Mouse (Mus musculus) hindbrain, embryonic 11.5 days (tissue): ENCODE measurements around the gene Asxl1. TPM values are rescaled to one million over a fixed set of nuclear protein-coding genes. Genes with fewer than 3 reads are reported as not detected.

ENCODE experiments used
- ATAC-seq: fragments of 200-750 bp; cut with Nextera tagmentation; 2 replicates; pipeline ENCODE4 v1.8.0; 2017; ENCODE audit warnings: mild to moderate bottlenecking, moderate TSS enrichment, moderate library complexity; ENCODE audit not compliant: low FRiP score
- DNase-seq: peaks from one replicate; pipeline ENCODE4 v3.0.0-alpha.2; 2015; ENCODE audit warnings: low spot score
- H3K27ac ChIP-seq: fragments of 300-500 bp; sonication (generic); 2 replicates; pipeline ENCODE4 v1.5.1; 2014; ENCODE audit warnings: mild to moderate bottlenecking, low read depth, low read length
- H3K27me3 ChIP-seq: fragments of 300-500 bp; sonication (generic); 2 replicates; pipeline ENCODE4 v1.6.1; 2014; ENCODE audit warnings: mild to moderate bottlenecking, low read length, moderate library complexity, mixed read lengths; ENCODE audit not compliant: control insufficient read depth, insufficient read depth
- H3K36me3 ChIP-seq: fragments of 300-500 bp; sonication (generic); 2 replicates; pipeline ENCODE4 v1.6.1; 2014; ENCODE audit warnings: mild to moderate bottlenecking, low read length, moderate library complexity, mixed read lengths; ENCODE audit not compliant: control insufficient read depth, insufficient read depth
- H3K4me1 ChIP-seq: fragments of 300-500 bp; sonication (generic); replicated peaks from 2 replicates; pipeline ENCODE4 v1.6.1; 2014; ENCODE audit warnings: low read length, mixed read lengths; ENCODE audit not compliant: control insufficient read depth, insufficient read depth
- H3K4me2 ChIP-seq: fragments of 300-500 bp; sonication (generic); replicated peaks from 2 replicates; pipeline ENCODE4 v1.6.1; 2014; ENCODE audit warnings: mild to moderate bottlenecking, low read depth, low read length
- H3K4me3 ChIP-seq: fragments of 300-500 bp; sonication (generic); 2 replicates; pipeline ENCODE4 v1.5.1; 2014; ENCODE audit warnings: low read depth, low read length
- H3K9ac ChIP-seq: fragments of 300-500 bp; sonication (generic); 2 replicates; pipeline ENCODE4 v1.6.1; 2014; ENCODE audit warnings: low read depth, low read length
- H3K9me3 ChIP-seq: fragments of 300-500 bp; sonication (generic); 2 replicates; pipeline ENCODE4 v1.6.1; 2016; ENCODE audit warnings: low read length; ENCODE audit not compliant: control insufficient read depth
- WGBS: fragments of 180-500 bp; shearing (Covaris S2); extraction: QIAGEN DNeasy Blood & Tissue Kit; methylation state at CpG from one replicate; pipeline ENCODE4 v1.1.7; 2014; 5-methylcytosine and 5-hydroxymethylcytosine counted together
- polyA plus RNA-seq: library from polyadenylated mRNA; unstranded; fragments of >200 nt; fragmentation: Nextera tagmentation; extraction: Ambion mirVana; gene quantifications from 2 replicates; pipeline ENCODE4 v1.2.1, GENCODE M21; 2014

Gene Asxl1
- polyA plus RNA-seq, 1 experiment from 2014 or later = 21.0 TPM

- no peaks in the 10 kb centered on the region for H3K4me1 ChIP-seq
- no peak overlapping the region for H3K9ac ChIP-seq
- WGBS = 92% methylated on average over 9 of the region's 9 CpGs
- no peak overlapping the region for H3K27ac ChIP-seq
- DNase-seq = no peak
- no peaks in the 10 kb centered on the region for H3K27me3 ChIP-seq
- no peaks in the 10 kb centered on the region for H3K9me3 ChIP-seq
- H3K36me3 ChIP-seq = no peaks in the 10 kb centered on the region
- H3K4me3 ChIP-seq = no peak overlapping the region
- no peak for ATAC-seq
- H3K4me2 ChIP-seq = no peak overlapping the region
Measured at GRCm38 (mm10) chr2:153338361-153339350, 7.0 kb upstream of the Asxl1 start.

GRCm38 (mm10) chr2:153342166-153342565 is 3.5 kb upstream of the Asxl1 start:
- Histone ChIP-seq H3K4me3 (no peak overlapping the region), H3K36me3 (no peaks in the 10 kb centered on the region), H3K9ac (no peak overlapping the region), H3K4me1 (no peaks in the 10 kb centered on the region), H3K9me3 (no peaks in the 10 kb centered on the region), H3K4me2 (no peak overlapping the region), H3K27ac (no peak overlapping the region), H3K27me3 (no peaks in the 10 kb centered on the region)
- WGBS = 95% methylated on average over 6 of the region's 6 CpGs
- DNase-seq (no peak), ATAC-seq (no peak)

- Histone ChIP-seq H3K27me3 (no peaks in the 10 kb centered on the region), H3K4me1 (no peaks in the 10 kb centered on the region), H3K36me3 (no peaks in the 10 kb centered on the region), H3K9ac (no peak overlapping the region), H3K4me3 (no peak overlapping the region), H3K27ac (no peak overlapping the region), H3K9me3 (no peaks in the 10 kb centered on the region), H3K4me2 (no peak overlapping the region)
- ATAC-seq = no peak
- DNase-seq = no peak
- WGBS = 84% methylated on average over 3 of the region's 3 CpGs
Measured at GRCm38 (mm10) chr2:153342602-153343001, 3.0 kb upstream of the Asxl1 start.

GRCm38 (mm10) chr2:153343191-153343590 is 2.4 kb upstream of the Asxl1 start:
- no peaks in the 10 kb centered on the region for H3K27me3 ChIP-seq
- H3K4me2 ChIP-seq = no peak overlapping the region
- H3K4me1 ChIP-seq = no peaks in the 10 kb centered on the region
- H3K9ac ChIP-seq = no peak overlapping the region
- ATAC-seq (no peak), DNase-seq (no peak)
- no peak overlapping the region for H3K4me3 ChIP-seq
- H3K27ac ChIP-seq = no peak overlapping the region
- H3K36me3 ChIP-seq = no peaks in the 10 kb centered on the region
- no peaks in the 10 kb centered on the region for H3K9me3 ChIP-seq

DNA sequence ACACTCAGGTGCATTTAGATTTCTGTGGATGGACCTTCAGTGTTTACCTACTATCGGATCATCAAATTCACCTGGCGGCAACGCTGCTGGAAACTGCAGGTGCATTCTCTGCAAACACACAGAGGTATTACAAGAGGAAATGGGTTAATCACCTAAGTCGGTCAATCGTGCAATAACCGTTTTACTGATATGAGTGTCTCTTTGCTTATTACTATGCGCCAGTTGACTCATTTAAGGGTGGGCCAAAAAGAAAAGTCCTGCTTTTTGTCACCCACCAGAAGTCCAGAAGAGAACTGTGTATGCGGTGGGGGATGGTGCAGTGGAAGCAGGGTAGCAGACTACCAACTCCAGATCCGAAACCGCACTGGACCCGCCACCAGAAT is 567 bp upstream of the Asxl1 start:
- no peaks in the 10 kb centered on the region for H3K9me3 ChIP-seq
- no peaks in the 10 kb centered on the region for H3K36me3 ChIP-seq
- ATAC-seq (no peak), DNase-seq (no peak)
- H3K4me3 ChIP-seq = peak overlapping the region; percentile 92
- peak overlapping the region; percentile 43 for H3K27ac ChIP-seq
- H3K4me2 ChIP-seq = peak overlapping the region; percentile 66
- no peaks in the 10 kb centered on the region for H3K4me1 ChIP-seq
- 11% methylated on average over 11 of the region's 11 CpGs for WGBS
- no peaks in the 10 kb centered on the region for H3K27me3 ChIP-seq
- H3K9ac ChIP-seq = peak overlapping the region; percentile 73

DNA sequence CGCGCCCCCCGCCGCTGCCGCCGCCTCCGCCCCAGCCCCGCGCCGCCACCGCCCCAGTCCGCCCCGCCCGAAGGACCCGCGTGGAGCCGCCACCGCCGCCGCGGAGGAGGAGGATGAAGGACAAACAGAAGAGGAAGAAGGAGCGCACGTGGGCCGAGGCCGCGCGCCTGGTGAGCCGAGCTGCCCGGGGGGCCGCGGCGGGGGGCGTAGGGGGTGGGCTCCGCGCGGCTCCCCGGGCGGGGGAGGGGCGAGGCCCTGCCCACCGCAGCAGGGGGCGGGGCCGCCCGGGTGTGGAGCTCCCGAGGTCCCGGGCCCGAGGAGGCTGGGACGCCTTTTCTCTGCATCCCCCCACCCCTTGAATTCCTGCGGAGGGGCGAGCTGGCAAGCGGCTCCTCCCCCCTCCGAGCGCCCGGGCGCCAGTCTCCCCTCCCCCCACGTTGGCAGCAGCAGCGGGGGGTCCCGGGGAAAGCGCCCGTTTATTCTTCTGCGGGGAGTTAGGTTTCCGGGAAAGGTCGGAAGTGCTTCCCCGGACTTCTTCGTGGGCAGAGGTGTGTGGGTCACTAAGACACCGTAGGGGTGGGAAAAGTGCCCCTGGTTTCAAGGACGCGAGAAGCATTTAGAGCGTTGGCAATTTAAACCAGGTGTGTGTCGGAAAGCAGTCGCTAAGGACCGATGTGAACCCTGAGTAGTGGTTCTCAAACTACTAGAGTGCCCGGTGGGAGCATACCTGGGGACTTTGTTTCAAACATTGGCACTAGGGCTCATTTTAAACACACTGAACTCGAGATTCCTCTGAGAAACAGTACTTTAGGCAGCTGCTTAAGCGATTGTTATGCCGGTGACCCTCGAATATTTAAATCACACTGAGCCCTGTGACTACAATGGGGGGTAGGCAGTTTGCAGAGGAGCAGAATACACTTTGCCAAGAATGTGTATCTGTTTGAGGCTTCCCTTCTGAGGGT is 873 bp downstream of the Asxl1 start:
- peak; percentile 48 for ATAC-seq
- no peaks in the 10 kb centered on the region for H3K9me3 ChIP-seq
- peak overlapping the region; percentile 96 for H3K27ac ChIP-seq
- H3K36me3 ChIP-seq = no peaks in the 10 kb centered on the region
- peak; percentile 84 for DNase-seq
- peak overlapping the region; percentile 95 for H3K9ac ChIP-seq
- 0% methylated on average over 30 of the region's 76 CpGs for WGBS
- peak overlapping the region; percentile 50 for H3K4me2 ChIP-seq
- H3K27me3 ChIP-seq = no peaks in the 10 kb centered on the region
- H3K4me3 ChIP-seq = peak overlapping the region; percentile 92
- H3K4me1 ChIP-seq = no peaks in the 10 kb centered on the region

- ATAC-seq (no peak), DNase-seq (peak; percentile 9)
- H3K36me3 ChIP-seq = no peaks in the 10 kb centered on the region
- peak overlapping the region; percentile 50 for H3K4me2 ChIP-seq
- 11% methylated on average over 9 of the region's 9 CpGs for WGBS
- no peaks in the 10 kb centered on the region for H3K9me3 ChIP-seq
- peak overlapping the region; percentile 92 for H3K4me3 ChIP-seq
- peak overlapping the region; percentile 95; the same call in 1 of the 2 replicates for H3K9ac ChIP-seq
- H3K27me3 ChIP-seq = no peaks in the 10 kb centered on the region
- H3K4me1 ChIP-seq = no peaks in the 10 kb centered on the region
- H3K27ac ChIP-seq = peak overlapping the region; percentile 96
Measured at GRCm38 (mm10) chr2:153347183-153347781, 1.7 kb downstream of the Asxl1 start.

DNA sequence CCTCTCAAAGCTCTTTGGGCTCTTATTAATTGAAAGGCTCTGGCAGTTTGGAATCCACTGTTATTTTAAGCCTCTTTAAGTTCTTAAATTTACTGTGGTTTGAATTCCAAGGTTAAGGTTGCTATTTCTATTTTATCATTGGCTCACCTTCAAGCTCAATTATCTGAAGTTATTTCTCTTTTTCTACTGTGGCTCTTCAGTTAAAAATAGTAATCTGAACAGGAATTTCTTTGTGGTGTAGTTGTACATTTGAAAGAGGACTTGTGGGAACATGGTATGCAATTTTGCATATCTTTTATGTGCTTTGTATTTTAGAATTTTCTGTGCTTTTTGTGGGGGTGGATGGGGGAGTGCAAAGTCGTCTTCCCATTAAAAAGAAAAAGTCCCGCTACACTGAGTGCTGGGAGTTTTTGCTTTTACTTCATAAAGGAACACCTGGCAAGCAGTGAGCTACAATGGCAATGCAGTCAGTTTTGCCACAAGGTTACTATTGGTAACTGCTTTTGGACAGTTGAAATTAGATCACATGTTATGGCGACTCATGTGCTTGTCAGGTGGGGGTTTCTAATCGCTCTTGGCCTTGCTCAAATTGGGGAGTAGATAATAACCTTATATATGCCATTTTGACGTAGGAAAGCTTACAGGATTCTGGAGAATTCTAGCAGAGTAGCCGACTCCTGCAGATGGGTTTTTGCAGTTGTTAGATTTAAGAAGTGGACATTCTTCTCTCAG is 2.6 kb downstream of the Asxl1 start:
- Histone ChIP-seq H3K9ac (peak overlapping the region; percentile 7; the same call in 1 of the 2 replicates), H3K9me3 (no peaks in the 10 kb centered on the region), H3K4me3 (peak overlapping the region; percentile 8; the same call in 1 of the 2 replicates), H3K4me2 (no peak overlapping the region; the same call in 1 of the 2 replicates), H3K27me3 (no peaks in the 10 kb centered on the region), H3K27ac (no peak overlapping the region), H3K4me1 (no peaks in the 10 kb centered on the region), H3K36me3 (no peaks in the 10 kb centered on the region)
- no peak for ATAC-seq
- WGBS = 71% methylated on average over 6 of the region's 6 CpGs
- DNase-seq = no peak
